Mouse (Mus musculus) CH12.LX (cell line): ENCODE results near the gene Olfr314. TPM values are rescaled to one million over a fixed set of nuclear protein-coding genes. Genes with fewer than 3 reads are reported as not detected.

Source experiments
- DNase-seq: peaks from one replicate; pipeline ENCODE4 v3.0.0-alpha.2; 2013; ENCODE audit errors: extremely low read depth
- H3K27ac ChIP-seq: 2 replicates; pipeline ENCODE4 v1.5.1; 2012; ENCODE audit warnings: low read depth, mild to moderate bottlenecking, control low read depth, moderate library complexity; ENCODE audit not compliant: insufficient read depth
- H3K27me3 ChIP-seq: replicated peaks from 2 replicates; pipeline ENCODE3; 2012; ENCODE audit warnings: inconsistent platforms
- H3K36me3 ChIP-seq, 2 experiments: replicated peaks in 1 of 2; 2 replicates each; pipeline versions ENCODE3 to v1.6.1; 2012; ENCODE audit warnings: inconsistent platforms in 1 of 2, low read length in 1 of 2, mild to moderate bottlenecking in 1 of 2, mixed read lengths in 1 of 2, moderate library complexity in 1 of 2; ENCODE audit not compliant: control insufficient read depth in 1 of 2, insufficient read depth in 1 of 2
- H3K4me1 ChIP-seq, 2 experiments: 2 replicates each; pipeline ENCODE4 v1.6.1; 2012; ENCODE audit warnings: inconsistent platforms in 1 of 2, moderate library complexity in 1 of 2; ENCODE audit not compliant: insufficient read depth in 2 of 2, control insufficient read depth in 1 of 2
- H3K4me2 ChIP-seq: 2 replicates; pipeline ENCODE4 v1.6.1; 2012; ENCODE audit warnings: low read depth, mild to moderate bottlenecking, control low read depth; ENCODE audit not compliant: poor library complexity, insufficient read depth, severe bottlenecking
- H3K4me3 ChIP-seq, 3 experiments: fragments of 150-350 bp in 1 of 3; sonication (generic) in 1 of 3; replicated peaks in 1 of 3; 2 replicates each; pipeline versions ENCODE3 to v1.5.1; 2011 to 2012; ENCODE audit warnings: low read depth in 2 of 3, low read length in 2 of 3, mild to moderate bottlenecking in 2 of 3, moderate library complexity in 2 of 3, control low read depth in 1 of 3, improper control_type of control experiment in 1 of 3, inconsistent platforms in 1 of 3, mixed read lengths in 1 of 3; ENCODE audit not compliant: poor library complexity in 1 of 3
- H3K79me2 ChIP-seq: replicated peaks from 2 replicates; pipeline ENCODE4 v1.6.1; 2012; ENCODE audit warnings: mild to moderate bottlenecking, moderate library complexity; ENCODE audit not compliant: control insufficient read depth, poor library complexity, insufficient read depth, severe bottlenecking; ENCODE audit errors: extremely low read depth
- H3K9ac ChIP-seq: 2 replicates; pipeline ENCODE4 v1.6.1; 2012; ENCODE audit warnings: low read depth, mild to moderate bottlenecking, control low read depth, moderate library complexity; ENCODE audit not compliant: insufficient read depth
- H3K9me3 ChIP-seq: replicated peaks from 2 replicates; pipeline ENCODE3; 2012; ENCODE audit warnings: low read length, inconsistent platforms, mixed read lengths
- EP300 ChIP-seq: IDR thresholded peaks from 2 replicates; pipeline ENCODE4 v1.6.1; 2011; ENCODE audit warnings: low read length, improper control_type of control experiment
- ETS1 ChIP-seq: conservative IDR thresholded peaks from 2 replicates; pipeline ENCODE4 v1.6.1; 2012; ENCODE audit warnings: low read depth, mild to moderate bottlenecking, inconsistent platforms, low read length, improper control_type of control experiment, moderate library complexity
- IRF4 ChIP-seq: IDR thresholded peaks from 2 replicates; pipeline ENCODE4 v1.6.1; 2014; ENCODE audit warnings: low read depth, mild to moderate bottlenecking, inconsistent platforms, low read length, improper control_type of control experiment
- JUND ChIP-seq: conservative IDR thresholded peaks from 2 replicates; pipeline ENCODE4 v1.6.1; 2011; ENCODE audit warnings: low read depth, low read length, improper control_type of control experiment
- KAT2A ChIP-seq: IDR thresholded peaks from 2 replicates; pipeline ENCODE4 v1.6.1; 2012; ENCODE audit warnings: low read length, improper control_type of control experiment, inconsistent platforms; ENCODE audit not compliant: insufficient replicate concordance
- MXI1 ChIP-seq: IDR thresholded peaks from 2 replicates; pipeline ENCODE4 v1.6.1; 2011; ENCODE audit warnings: mild to moderate bottlenecking, low read depth, low read length, improper control_type of control experiment
- MYC ChIP-seq: IDR thresholded peaks from 2 replicates; pipeline ENCODE4 v1.6.1; 2011; ENCODE audit warnings: low read depth, mild to moderate bottlenecking, improper control_type of control experiment, low read length
- NELFE ChIP-seq: IDR thresholded peaks from 2 replicates; pipeline ENCODE4 v1.6.1; 2011; ENCODE audit warnings: low read depth, low read length, improper control_type of control experiment
- SMC3 ChIP-seq: IDR thresholded peaks from 2 replicates; pipeline ENCODE4 v1.6.1; 2011; ENCODE audit warnings: low read depth, low read length, improper control_type of control experiment
- UBTF ChIP-seq: IDR thresholded peaks from 2 replicates; pipeline ENCODE4 v1.6.1; 2012; ENCODE audit warnings: low read depth, mild to moderate bottlenecking, inconsistent platforms, low read length, improper control_type of control experiment, moderate library complexity
- USF1 ChIP-seq: IDR thresholded peaks from 2 replicates; pipeline ENCODE4 v1.6.1; 2014; ENCODE audit warnings: low read depth, mild to moderate bottlenecking, inconsistent platforms, low read length, improper control_type of control experiment
- USF2 ChIP-seq: conservative IDR thresholded peaks from 2 replicates; pipeline ENCODE4 v1.6.1; 2011; ENCODE audit warnings: low read depth, low read length, improper control_type of control experiment
- ZC3H11A ChIP-seq: IDR thresholded peaks from 2 replicates; pipeline ENCODE4 v1.6.1; 2012; ENCODE audit warnings: low read depth, mild to moderate bottlenecking, inconsistent platforms, low read length, improper control_type of control experiment
- ZKSCAN1 ChIP-seq: IDR thresholded peaks from 2 replicates; pipeline ENCODE4 v1.6.1; 2012; ENCODE audit warnings: low read depth, inconsistent platforms, low read length, improper control_type of control experiment, borderline replicate concordance
- ZNF384 ChIP-seq: IDR thresholded peaks from 2 replicates; pipeline ENCODE4 v1.6.1; 2012; ENCODE audit warnings: low read depth, low read length, improper control_type of control experiment, inconsistent platforms
- dilution Hi-C: fragments of 300-500 bp; cut with MboI; formaldehyde crosslinking; loops from 2 replicates; pipeline ENCODE4 v1.14.3; 2020; ENCODE audit warnings: low sequenced_read_pairs; ENCODE audit not compliant: extremely low pct_unique_long_range_greater_than_20kb, extremely low pct_ligation_motif_present
- in situ Hi-C: fragments of 300-500 bp; cut with MboI; formaldehyde crosslinking; loops from 3 replicates; pipeline ENCODE4 v1.14.3; 2019; ENCODE audit warnings: low sequenced_read_pairs, low pct_ligation_motif_present, low pct_unique_long_range_greater_than_20kb, mixed read lengths
- polyA plus RNA-seq: library from polyadenylated mRNA; unstranded; fragments of >175 nt; gene quantifications from 2 replicates; pipeline ENCODE4 v1.2.1, GENCODE M21; 2012; ENCODE audit warnings: low read depth; ENCODE audit not compliant: insufficient read length
- total RNA-seq, 2 experiments: library from RNA; depleted of rRNA; stranded (reverse); fragments of 300-350 nt in 1 of 2; fragments of >200 nt in 1 of 2; gene quantifications; 2 replicates each; pipeline ENCODE4 v1.2.3; 2012 to 2014

Olfr314 gene
- total and polyA plus RNA-seq, 3 experiments = not detected

DNA sequence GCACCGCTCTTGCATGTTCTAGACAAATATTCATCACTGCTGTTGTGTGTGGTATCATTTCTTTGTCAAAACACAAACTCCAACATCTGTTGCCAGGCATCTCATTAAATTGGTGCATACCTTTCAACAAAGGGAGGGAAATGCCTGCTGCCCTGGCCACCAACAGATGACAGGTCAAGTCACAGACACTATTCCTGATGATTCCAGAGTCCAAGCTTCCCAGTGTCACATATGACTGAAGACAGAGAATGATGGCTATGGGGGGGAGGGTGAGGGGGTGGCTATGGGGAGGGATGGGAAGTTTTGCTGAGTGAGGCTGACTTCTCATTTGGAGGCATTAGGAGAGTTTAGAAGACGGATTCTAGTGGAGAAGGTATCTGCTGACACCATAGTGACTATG, 1.4 kb downstream of the Olfr314 start:
- H3K36me3 ChIP-seq = no peaks in the 10 kb centered on the region
- dilution Hi-C loops = no loop called here
- H3K4me3 ChIP-seq = no peak overlapping the region
- in situ Hi-C loops = no loop called here
- H3K79me2 ChIP-seq = no peaks in the 10 kb centered on the region
- H3K9me3 ChIP-seq = no peaks in the 10 kb centered on the region
- no peak overlapping the region for H3K9ac ChIP-seq
- H3K4me1 ChIP-seq = peaks cover 3 to 8% of the 10 kb centered on the region in 2 experiments
- DNase-seq = no peak
- no peak overlapping the region for H3K27ac ChIP-seq
- no peak for TF ChIP-seq KAT2A
- no peak for TF ChIP-seq SMC3
- no peak for TF ChIP-seq USF1
- no peak for TF ChIP-seq MXI1
- TF ChIP-seq MYC = no peak
- TF ChIP-seq JUND = no peak
- no peak for TF ChIP-seq ETS1
- no peak for TF ChIP-seq EP300
- TF ChIP-seq ZKSCAN1 = no peak
- TF ChIP-seq ZC3H11A = no peak
- TF ChIP-seq, all 38 proteins: peak for 0
- Histone ChIP-seq H3K27me3 (no peaks in the 10 kb centered on the region), H3K4me2 (no peak overlapping the region)

DNA sequence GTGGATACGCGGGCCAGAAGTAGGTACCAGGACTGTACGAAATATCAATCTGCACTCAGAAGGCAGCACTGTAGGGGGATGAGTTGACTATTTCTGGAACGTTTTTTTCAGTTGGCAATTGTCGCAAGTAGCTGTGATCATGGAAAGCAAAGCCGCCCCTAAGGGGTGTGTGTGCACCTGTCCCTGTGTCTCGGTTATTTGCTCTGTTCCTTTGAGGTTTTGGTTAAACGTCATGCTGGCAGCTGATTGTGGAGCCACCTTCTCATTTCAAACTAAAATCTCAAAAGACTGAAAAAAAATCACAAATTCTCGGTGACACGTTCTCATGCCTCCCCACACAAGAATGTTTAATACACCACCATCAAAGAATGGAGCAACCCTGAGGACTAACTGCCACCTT, 4.9 kb downstream of the Olfr314 start:
- Histone ChIP-seq H3K4me3 (no peak overlapping the region), H3K9me3 (no peaks in the 10 kb centered on the region), H3K4me1 (peaks cover 11 to 31% of the 10 kb centered on the region in 2 experiments), H3K9ac (no peak overlapping the region), H3K79me2 (no peaks in the 10 kb centered on the region), H3K36me3 (no peaks in the 10 kb centered on the region), H3K27ac (no peak overlapping the region), H3K27me3 (no peaks in the 10 kb centered on the region), H3K4me2 (no peak overlapping the region)
- TF ChIP-seq ZKSCAN1 = no peak
- TF ChIP-seq ZNF384 = peak; percentile 26; the same call in 1 of the 2 replicates
- TF ChIP-seq USF2 = no peak
- TF ChIP-seq IRF4 = no peak
- TF ChIP-seq NELFE = no peak
- TF ChIP-seq UBTF = no peak
- DNase-seq = peak; percentile 13
- dilution Hi-C loops (no loop called here), in situ Hi-C loops (no loop called here)
